Mouse (Mus musculus): ENCODE measurements at regions not wholly inside any gene's neighbourhood (a gene's known extent, or its start where the extent isn't known, plus 50 kb on each side); places are given as distances from the start of the nearest gene placed in this dataset.

DNA sequence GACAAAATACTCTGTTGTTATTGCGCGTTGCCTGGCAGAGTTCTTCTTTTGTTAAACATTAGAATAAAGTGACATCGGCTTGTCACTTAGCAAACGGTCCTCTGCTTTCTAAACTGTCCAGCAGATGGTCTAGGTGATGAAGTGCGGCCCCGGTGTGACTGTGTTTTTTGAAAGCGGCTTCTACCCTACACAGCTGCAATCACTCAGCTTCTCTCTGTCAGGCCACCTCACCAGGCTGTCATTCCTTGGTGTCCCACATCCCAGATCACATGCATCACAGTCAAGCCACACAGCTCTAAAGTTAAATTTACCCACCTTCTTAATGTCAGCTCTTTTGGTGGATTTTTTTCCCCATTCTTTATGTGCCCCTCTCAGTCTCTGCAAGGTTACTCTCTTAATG lies 282.0 kb upstream of the Kif2a start:
- TF ChIP-seq CTCF (IDR thresholded peaks at IDR 0.05 in 2 of 3, conservative IDR thresholded peaks at IDR 0.05 in 1 of 3; ENCODE audit: control insufficient read depth in 1 of 3, insufficient read depth in 1 of 3, low read depth in 2 of 3, low read length in 3 of 3, poor library complexity in 1 of 3, severe bottlenecking in 1 of 3) (no peak), GABPA (IDR thresholded peaks at IDR 0.05; ENCODE audit: low read depth, low read length) (no peak), NELFE (IDR thresholded peaks at IDR 0.05; ENCODE audit: low read depth, low read length) (no peak), RCOR1 (IDR thresholded peaks at IDR 0.05; ENCODE audit: low read depth, low read length) (no peak), UBTF (IDR thresholded peaks at IDR 0.05; ENCODE audit: borderline replicate concordance, insufficient read depth, low read depth, low read length) (no peak), E2F4 (IDR thresholded peaks at IDR 0.05; ENCODE audit: borderline replicate concordance, low read depth, low read length) (no peak), POLR2A (IDR thresholded peaks at IDR 0.05; ENCODE audit: control insufficient read depth in 1 of 2, insufficient read depth in 1 of 2, low read depth in 1 of 2, low read length in 2 of 2, poor library complexity in 1 of 2) (no peak), ZC3H11A (IDR thresholded peaks at IDR 0.05; ENCODE audit: low read depth, low read length) (no peak), ZNF384 (IDR thresholded peaks at IDR 0.05; ENCODE audit: low read depth, low read length) (no peak)
